Mouse (Mus musculus) lung, embryonic 14.5 days (tissue): ENCODE data around the gene Nup88. TPM values are rescaled to one million over a fixed set of nuclear protein-coding genes. Genes with fewer than 3 reads are reported as not detected.
A peak's percentile ranks its signal among the peaks of the same experiment; 100 is the strongest.

Experiments used
- ATAC-seq: fragments of 200-750 bp; cut with Nextera tagmentation; 2 replicates; pipeline ENCODE4 v1.8.0; 2017; ENCODE audit warnings: mild to moderate bottlenecking, moderate TSS enrichment, moderate library complexity; ENCODE audit not compliant: insufficient read depth
- DNase-seq: peaks from one replicate; pipeline ENCODE4 v3.0.0-alpha.2; 2015
- H3K27ac ChIP-seq: fragments of 300-500 bp; sonication (generic); 2 replicates; pipeline ENCODE4 v1.5.1; 2014; ENCODE audit warnings: low read depth, mild to moderate bottlenecking, moderate library complexity
- H3K27me3 ChIP-seq: fragments of 300-500 bp; sonication (generic); 2 replicates; pipeline ENCODE4 v1.6.1; 2014; ENCODE audit warnings: low read length, control low read depth; ENCODE audit not compliant: insufficient read depth
- H3K36me3 ChIP-seq: fragments of 300-500 bp; sonication (generic); 2 replicates; pipeline ENCODE4 v1.6.1; 2014; ENCODE audit warnings: control low read depth; ENCODE audit not compliant: insufficient read depth
- H3K4me1 ChIP-seq: fragments of 300-500 bp; sonication (generic); 2 replicates; pipeline ENCODE4 v1.6.1; 2014; ENCODE audit warnings: antibody characterized with exemption, control low read depth; ENCODE audit not compliant: insufficient read depth
- H3K4me2 ChIP-seq: fragments of 300-500 bp; sonication (generic); 2 replicates; pipeline ENCODE4 v1.6.1; 2014; ENCODE audit warnings: mild to moderate bottlenecking
- H3K4me3 ChIP-seq: fragments of 300-500 bp; sonication (generic); 2 replicates; pipeline ENCODE4 v1.5.1; 2014; ENCODE audit warnings: low read depth, low read length
- H3K9ac ChIP-seq: fragments of 300-500 bp; sonication (generic); 2 replicates; pipeline ENCODE4 v1.6.1; 2014
- H3K9me3 ChIP-seq: fragments of 300-500 bp; sonication (generic); 2 replicates; pipeline ENCODE4 v1.6.1; 2016; ENCODE audit warnings: low read depth, low read length, control low read depth
- CTCF ChIP-seq: IDR thresholded peaks from 2 replicates; pipeline ENCODE4 v1.5.1; 2016; ENCODE audit warnings: antibody characterized with exemption, low read depth
- WGBS: fragments of 180-500 bp; shearing (Covaris S2); extraction: QIAGEN DNeasy Blood & Tissue Kit; methylation state at CpG from one replicate; pipeline ENCODE4 v1.1.7; 2014; 5-methylcytosine and 5-hydroxymethylcytosine counted together
- polyA plus RNA-seq: library from polyadenylated mRNA; unstranded; fragments of >200 nt; fragmentation: Nextera tagmentation; extraction: Ambion mirVana; gene quantifications from 2 replicates; pipeline ENCODE4 v1.2.1, GENCODE M21; 2014

Gene Nup88
- polyA plus RNA-seq, 1 experiment from 2014 or later: 135 TPM

DNA sequence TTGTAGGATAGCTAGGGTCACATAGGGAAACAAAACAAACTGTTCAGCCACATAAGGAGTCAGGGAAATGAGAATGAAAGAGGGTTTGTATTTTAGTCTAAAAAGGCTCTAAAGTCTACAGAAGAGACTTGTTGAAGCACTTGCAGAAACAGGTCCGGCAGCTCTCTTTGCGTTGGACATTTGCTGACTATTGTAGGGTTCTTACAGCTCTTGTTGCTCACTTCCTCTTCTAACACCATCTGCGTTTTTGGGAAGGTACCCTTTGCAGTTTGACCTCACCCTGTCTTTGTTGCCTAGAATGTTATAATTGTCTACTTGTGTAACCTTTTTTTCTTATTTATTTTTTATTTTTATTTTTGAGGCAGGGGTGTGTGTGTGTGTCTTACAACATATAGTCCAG, 72.1 kb downstream of the Nup88 start:
- DNase-seq (peak; percentile 50), ATAC-seq (no peak)
- no peak overlapping the region for H3K9ac ChIP-seq
- H3K36me3 ChIP-seq: peaks cover 35% of the 10 kb centered on the region
- TF ChIP-seq CTCF: no peak
- H3K27ac ChIP-seq: no peak overlapping the region
- H3K27me3 ChIP-seq: no peaks in the 10 kb centered on the region
- no peaks in the 10 kb centered on the region for H3K9me3 ChIP-seq
- 70% methylated on average over 3 of the region's 3 CpGs for WGBS
- no peak overlapping the region for H3K4me2 ChIP-seq
- H3K4me1 ChIP-seq: no peaks in the 10 kb centered on the region
- no peak overlapping the region for H3K4me3 ChIP-seq

Other genes starting within 250 kb of the Nup88 start
- 4.0 and 4.2 TPM in 2 replicates for gene Zfp3, start 205.8 kb downstream of the Nup88 start, polyA plus RNA-seq
- gene Scimp, start 157.4 kb downstream of the Nup88 start, polyA plus RNA-seq: not detected in 2 replicates
- 32.3 and 32.6 TPM in 2 replicates for gene Rabep1, start 125.2 kb downstream of the Nup88 start, polyA plus RNA-seq
- gene Rpain, start 240 bp upstream of the Nup88 start, polyA plus RNA-seq: 64.7 and 69.7 TPM in 2 replicates
- gene C1qbp, start 13.1 kb upstream of the Nup88 start, polyA plus RNA-seq: 264 and 276 TPM in 2 replicates
- 27.2 and 27.7 TPM in 2 replicates for gene Dhx33, start 34.5 kb upstream of the Nup88 start, polyA plus RNA-seq
- 43.4 and 48.2 TPM in 2 replicates for gene Mis12, start 49.6 kb upstream of the Nup88 start, polyA plus RNA-seq
- 42.7 and 51.9 TPM in 2 replicates for gene Derl2, start 49.9 kb upstream of the Nup88 start, polyA plus RNA-seq
- 42.3 and 44.6 TPM in 2 replicates for gene 6330403K07Rik, start 63.5 kb upstream of the Nup88 start, polyA plus RNA-seq
- 0.18 and 0.24 TPM in 2 replicates for gene Nlrp1a, start 174.7 kb upstream of the Nup88 start, polyA plus RNA-seq